Mouse (Mus musculus) kidney, embryonic 16.5 days (tissue): Measurements from ENCODE around the gene Nolc1. TPM values are rescaled to one million over a fixed set of nuclear protein-coding genes. Genes with fewer than 3 reads are reported as not detected.
A peak's percentile ranks its signal among the peaks of the same experiment; 100 is the strongest.

Experiments used
- ATAC-seq: fragments of 200-750 bp; cut with Nextera tagmentation; 2 replicates; pipeline ENCODE4 v1.8.0; 2017; ENCODE audit warnings: moderate TSS enrichment; ENCODE audit not compliant: low FRiP score, low TSS enrichment
- H3K27ac ChIP-seq: fragments of 300-500 bp; sonication (generic); 2 replicates; pipeline ENCODE4 v1.5.1; 2014; ENCODE audit warnings: low read length
- H3K27me3 ChIP-seq: fragments of 300-500 bp; sonication (generic); 2 replicates; pipeline ENCODE4 v1.6.1; 2014; ENCODE audit warnings: low read length, control low read depth, mixed read lengths; ENCODE audit not compliant: insufficient read depth
- H3K36me3 ChIP-seq: fragments of 300-500 bp; sonication (generic); 2 replicates; pipeline ENCODE4 v1.6.1; 2014; ENCODE audit warnings: low read length, control low read depth, mixed read lengths; ENCODE audit not compliant: insufficient read depth
- H3K4me1 ChIP-seq: fragments of 300-500 bp; sonication (generic); 2 replicates; pipeline ENCODE4 v1.6.1; 2014; ENCODE audit warnings: low read length, control low read depth, mixed read lengths; ENCODE audit not compliant: insufficient read depth
- H3K4me2 ChIP-seq: fragments of 300-500 bp; sonication (generic); replicated peaks from 2 replicates; pipeline ENCODE4 v1.6.1; 2014; ENCODE audit warnings: low read depth, low read length
- H3K4me3 ChIP-seq: fragments of 300-500 bp; sonication (generic); 2 replicates; pipeline ENCODE4 v1.5.1; 2014; ENCODE audit warnings: mild to moderate bottlenecking, low read length
- H3K9ac ChIP-seq: fragments of 300-500 bp; sonication (generic); replicated peaks from 2 replicates; pipeline ENCODE4 v1.6.1; 2014; ENCODE audit warnings: low read length
- H3K9me3 ChIP-seq: fragments of 300-500 bp; sonication (generic); 2 replicates; pipeline ENCODE4 v1.6.1; 2016; ENCODE audit warnings: low read length, control low read depth
- WGBS: fragments of 180-500 bp; shearing (Covaris S2); extraction: QIAGEN DNeasy Blood & Tissue Kit; methylation state at CpG from one replicate; pipeline ENCODE4 v1.1.7; 2014; 5-methylcytosine and 5-hydroxymethylcytosine counted together
- polyA plus RNA-seq: library from polyadenylated mRNA; unstranded; fragments of >200 nt; fragmentation: Nextera tagmentation; extraction: Ambion mirVana; gene quantifications from 2 replicates; pipeline ENCODE4 v1.2.1, GENCODE M21; 2015

Nolc1 gene
- polyA plus RNA-seq, 1 experiment from 2014 or later = 85.7 TPM

GRCm38 (mm10) chr19:46131694-46132525 is 56.2 kb downstream of the Nolc1 start, which contains the start of gene Elovl3:
Gene Elovl3, plus strand, starts transcription at chr19:46131897.
- WGBS = 3% methylated on average over 31 of the region's 31 CpGs
- H3K9ac ChIP-seq = no peak within 1 kb of the TSS
- peaks cover 71% of the 10 kb centered on the region for H3K27me3 ChIP-seq
- H3K27ac ChIP-seq = no peak within 1 kb of the TSS
- H3K4me2 ChIP-seq = peak within 1 kb of the TSS; percentile 54
- H3K9me3 ChIP-seq = no peaks in the 10 kb centered on the region
- H3K4me1 ChIP-seq = peaks cover 23% of the 10 kb centered on the region
- H3K36me3 ChIP-seq = no peaks in the 10 kb centered on the region
- H3K4me3 ChIP-seq = peak within 1 kb of the TSS; percentile 33
- peak; percentile 65; the same call in 1 of the 2 replicates for ATAC-seq

GRCm38 (mm10) chr19:46132577-46132976 is 56.9 kb downstream of the Nolc1 start:
- Histone ChIP-seq H3K36me3 (no peaks in the 10 kb centered on the region), H3K4me1 (peaks cover 28% of the 10 kb centered on the region), H3K4me3 (no peak overlapping the region), H3K9me3 (no peaks in the 10 kb centered on the region), H3K9ac (no peak overlapping the region), H3K4me2 (no peak overlapping the region), H3K27me3 (peaks cover 77% of the 10 kb centered on the region), H3K27ac (no peak overlapping the region)
- 34% methylated on average over 6 of the region's 6 CpGs for WGBS
- no peak for ATAC-seq

Other genes starting within 250 kb of the Nolc1 start
- gene Armh3, start 77.4 kb upstream of the Nolc1 start, polyA plus RNA-seq = 20.9 and 21.9 TPM in 2 replicates
- 9.8 and 10.5 TPM in 2 replicates for gene Hps6, start 72.4 kb upstream of the Nolc1 start, polyA plus RNA-seq
- 34.2 and 36.2 TPM in 2 replicates for gene Pprc1, start 31.0 kb upstream of the Nolc1 start, polyA plus RNA-seq
- gene Ldb1, start 30.6 kb upstream of the Nolc1 start, polyA plus RNA-seq = 57.0 and 88.2 TPM in 2 replicates
- gene Elovl3, start 56.0 kb downstream of the Nolc1 start, polyA plus RNA-seq = not detected in 2 replicates
- 0.26 TPM in 1 of 2 replicates, not detected in the other for gene Pitx3, start 72.5 kb downstream of the Nolc1 start, polyA plus RNA-seq
- 40.5 and 43.0 TPM in 2 replicates for gene Gbf1, start 76.6 kb downstream of the Nolc1 start, polyA plus RNA-seq
- 9.7 and 11.5 TPM in 2 replicates for gene Nfkb2, start 228.5 kb downstream of the Nolc1 start, polyA plus RNA-seq